Mouse (Mus musculus): ENCODE measurements at regions not wholly inside any gene's neighbourhood (a gene's known extent, or its start where the extent isn't known, plus 50 kb on each side); places are given as distances from the start of the nearest gene placed in this dataset.

DNA sequence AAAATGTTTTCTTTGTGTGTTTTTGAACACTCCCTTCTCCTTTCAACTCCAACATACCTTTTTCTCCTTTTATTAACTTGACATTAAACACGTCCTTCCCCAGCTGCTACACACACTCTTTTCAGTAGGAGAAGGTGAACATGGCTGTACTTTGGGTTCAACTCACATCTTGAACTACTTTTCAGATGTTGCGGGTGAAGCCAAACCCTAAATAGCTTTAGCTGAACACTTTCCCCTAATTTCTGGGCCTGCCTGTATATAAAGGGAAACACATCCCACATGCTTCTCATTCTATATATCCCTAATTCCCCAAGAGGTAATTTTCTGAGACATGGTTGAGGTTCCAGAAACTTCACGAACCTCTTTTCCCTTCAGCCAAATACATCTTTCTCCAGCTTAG, 168.2 kb downstream of the Mtx2 start:
- Histone ChIP-seq H3K27ac (no peak overlapping the region), H3K4me1 (no peaks in the 10 kb centered on the region), H3K4me3 (no peak overlapping the region), H3K9ac (no peak overlapping the region), H3K36me3 (no peaks in the 10 kb centered on the region), H3K27me3 (peaks cover 10% of the 10 kb centered on the region; the same call in 1 of the 2 replicates), H3K4me2 (no peak overlapping the region), H3K9me3 (no peaks in the 10 kb centered on the region)
- ATAC-seq (ENCODE audit: borderline replicate concordance, extremely low read depth, low FRiP score, low TSS enrichment), result no peak
- 80% methylated on average over 3 of the region's 3 CpGs for WGBS

DNA sequence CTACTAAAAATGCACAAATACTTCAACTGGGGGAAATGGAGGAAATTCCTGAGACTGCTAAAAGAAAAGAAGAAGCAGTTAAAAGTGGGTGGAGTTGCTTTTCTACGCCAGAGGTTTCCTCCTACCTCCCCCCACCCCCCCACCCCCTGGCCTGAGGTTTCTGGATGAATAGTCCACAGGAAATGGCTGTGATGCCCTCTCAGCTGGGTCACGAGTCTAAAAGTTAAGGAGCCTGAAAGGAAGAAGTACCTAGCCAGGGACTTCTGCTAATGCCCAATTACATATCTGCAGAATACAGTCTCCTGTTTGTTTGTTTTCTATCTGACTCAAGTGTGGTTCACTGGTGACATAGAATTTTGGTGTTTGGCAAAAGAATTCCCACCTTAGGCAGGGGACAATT, 169.4 kb downstream of the Mtx2 start:
- H3K27ac ChIP-seq, result no peak overlapping the region
- WGBS, result 13% methylated on average over 2 of the region's 2 CpGs
- H3K27me3 ChIP-seq, result peaks cover 10% of the 10 kb centered on the region; the same call in 1 of the 2 replicates
- no peak overlapping the region for H3K4me3 ChIP-seq
- H3K9ac ChIP-seq, result no peak overlapping the region
- no peak overlapping the region for H3K4me2 ChIP-seq
- H3K36me3 ChIP-seq, result no peaks in the 10 kb centered on the region
- no peaks in the 10 kb centered on the region for H3K4me1 ChIP-seq
- no peak for ATAC-seq (ENCODE audit: borderline replicate concordance, extremely low read depth, low FRiP score, low TSS enrichment)
- no peaks in the 10 kb centered on the region for H3K9me3 ChIP-seq

DNA sequence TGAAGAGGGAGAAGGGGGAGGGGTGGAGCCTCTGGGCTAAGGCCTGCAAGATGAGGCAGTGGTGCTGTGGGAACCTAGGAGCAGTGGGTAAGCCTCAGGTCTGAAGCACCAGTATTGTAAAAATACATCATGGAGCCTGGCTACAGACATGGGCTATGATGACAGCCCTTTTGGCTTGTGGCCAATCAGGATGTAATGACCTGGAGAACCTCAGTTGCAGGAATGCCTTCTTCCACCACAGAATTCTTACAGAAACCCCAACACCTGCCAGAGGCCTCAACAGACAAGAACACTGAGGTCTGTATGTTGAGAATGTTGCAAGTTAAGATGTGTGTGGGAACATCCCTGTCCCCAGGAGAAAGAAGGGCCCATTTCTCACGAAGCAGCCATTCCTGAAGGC, 172.1 kb downstream of the Mtx2 start:
- ATAC-seq (ENCODE audit: borderline replicate concordance, extremely low read depth, low FRiP score, low TSS enrichment), result no peak
- Histone ChIP-seq H3K9me3 (no peaks in the 10 kb centered on the region), H3K4me2 (no peak overlapping the region), H3K4me3 (no peak overlapping the region), H3K9ac (no peak overlapping the region), H3K27me3 (peaks cover 18% of the 10 kb centered on the region; the same call in 1 of the 2 replicates), H3K36me3 (no peaks in the 10 kb centered on the region), H3K27ac (no peak overlapping the region), H3K4me1 (no peaks in the 10 kb centered on the region)
- 74% methylated on average over 1 of the region's 1 CpGs for WGBS

DNA sequence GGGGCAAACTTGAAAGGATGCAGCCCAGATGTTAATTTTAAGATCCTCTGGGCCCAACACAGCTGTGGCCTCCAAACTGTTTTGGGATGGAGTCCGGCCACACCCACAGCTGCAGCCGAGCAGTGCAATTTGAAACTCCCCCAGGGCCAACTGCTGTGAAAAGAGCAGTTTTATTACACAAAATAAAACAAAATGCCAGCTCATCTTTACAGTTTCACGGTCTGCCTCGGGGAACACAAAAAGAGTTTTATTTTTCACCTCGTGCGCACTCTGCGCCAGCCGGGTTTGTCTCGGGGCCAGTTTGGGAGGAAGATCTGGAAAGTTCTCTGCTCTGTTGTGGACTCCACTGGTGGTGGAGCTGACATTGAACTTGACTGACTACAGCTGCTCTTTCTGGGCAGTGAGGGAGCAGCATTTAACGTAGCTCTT, 174.8 kb downstream of the Mtx2 start:
- H3K9ac ChIP-seq, result no peak overlapping the region
- no peaks in the 10 kb centered on the region for H3K9me3 ChIP-seq
- WGBS, result 34% methylated on average over 10 of the region's 10 CpGs
- peaks cover 21% of the 10 kb centered on the region; the same call in 1 of the 2 replicates for H3K27me3 ChIP-seq
- H3K27ac ChIP-seq, result no peak overlapping the region
- no peaks in the 10 kb centered on the region for H3K4me1 ChIP-seq
- H3K4me3 ChIP-seq, result no peak overlapping the region
- peak; percentile 46; the same call in 1 of the 2 replicates for ATAC-seq (ENCODE audit: borderline replicate concordance, extremely low read depth, low FRiP score, low TSS enrichment)
- no peaks in the 10 kb centered on the region for H3K36me3 ChIP-seq
- no peak overlapping the region for H3K4me2 ChIP-seq

DNA sequence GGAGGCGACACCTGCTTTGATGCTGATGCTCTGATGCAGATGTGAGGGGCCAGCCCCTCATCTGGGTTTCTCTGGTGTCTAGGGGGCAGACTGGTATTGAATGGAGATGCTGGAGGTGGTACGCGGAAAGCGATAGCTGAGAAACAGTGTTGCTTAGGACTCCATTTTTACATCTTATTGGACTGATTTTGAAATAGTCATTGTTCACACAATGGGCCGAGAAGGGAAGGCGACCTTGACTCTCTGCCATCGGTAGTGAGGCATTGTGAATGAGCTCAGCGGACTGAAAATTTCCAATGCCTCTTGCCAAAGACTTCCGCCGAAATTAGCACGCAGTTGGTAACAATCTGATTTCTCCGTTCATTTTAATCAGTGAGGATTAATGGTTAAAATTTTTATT, 177.0 kb downstream of the Mtx2 start:
- H3K27me3 ChIP-seq, result peaks cover 15% of the 10 kb centered on the region; the same call in 1 of the 2 replicates
- no peak overlapping the region for H3K9ac ChIP-seq
- 77% methylated on average over 12 of the region's 12 CpGs for WGBS
- no peaks in the 10 kb centered on the region for H3K9me3 ChIP-seq
- no peak overlapping the region for H3K4me2 ChIP-seq
- no peak overlapping the region for H3K4me3 ChIP-seq
- no peaks in the 10 kb centered on the region for H3K36me3 ChIP-seq
- no peak overlapping the region for H3K27ac ChIP-seq
- no peak for ATAC-seq (ENCODE audit: borderline replicate concordance, extremely low read depth, low FRiP score, low TSS enrichment)
- no peaks in the 10 kb centered on the region for H3K4me1 ChIP-seq

DNA sequence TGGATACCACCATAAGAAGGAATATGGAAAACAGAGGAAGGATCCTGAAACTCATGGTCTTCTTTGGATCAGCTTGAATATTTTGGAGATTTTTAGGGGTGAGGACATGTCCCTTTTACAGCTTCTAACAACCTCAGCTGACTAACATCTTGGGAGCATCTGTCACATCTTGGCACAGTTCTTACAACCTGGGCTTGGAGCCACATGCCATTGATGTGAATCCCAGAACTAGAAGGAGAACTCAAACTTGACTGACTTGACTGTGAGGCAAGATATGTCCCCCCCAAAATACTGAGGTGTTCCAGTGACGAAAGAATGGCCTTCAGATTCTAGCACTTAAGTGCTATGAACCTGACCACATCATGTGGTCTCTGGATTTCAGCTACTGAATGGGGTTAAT, 182.5 kb downstream of the Mtx2 start:
- Histone ChIP-seq H3K4me1 (peaks cover 4% of the 10 kb centered on the region; the same call in 1 of the 2 replicates), H3K27me3 (no peaks in the 10 kb centered on the region), H3K9me3 (no peaks in the 10 kb centered on the region), H3K4me2 (no peak overlapping the region), H3K36me3 (no peaks in the 10 kb centered on the region), H3K9ac (no peak overlapping the region), H3K4me3 (no peak overlapping the region), H3K27ac (no peak overlapping the region)
- ATAC-seq (ENCODE audit: borderline replicate concordance, extremely low read depth, low FRiP score, low TSS enrichment), result no peak
- 70% methylated on average over 1 of the region's 1 CpGs for WGBS

DNA sequence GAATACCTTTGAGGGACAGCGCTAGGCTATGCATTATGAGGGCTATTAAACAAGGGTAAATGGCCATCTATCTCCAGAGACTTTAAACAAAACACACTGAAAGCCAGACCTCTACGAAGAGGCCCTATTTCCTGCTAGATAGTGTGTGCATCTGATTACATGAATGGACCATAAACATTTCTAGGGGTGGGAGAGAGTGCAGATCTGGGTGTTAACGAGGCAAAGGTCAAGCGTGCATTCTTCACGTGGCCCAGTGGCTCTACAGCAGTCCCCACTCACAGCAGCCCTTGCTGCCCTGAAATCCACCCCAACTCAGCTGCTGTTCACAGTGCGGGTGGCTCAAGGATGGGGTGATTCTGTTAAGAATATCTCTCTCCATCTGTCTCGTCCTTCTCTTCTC, 185.0 kb downstream of the Mtx2 start:
- Histone ChIP-seq H3K4me1 (peaks cover 4% of the 10 kb centered on the region; the same call in 1 of the 2 replicates), H3K36me3 (no peaks in the 10 kb centered on the region), H3K4me3 (no peak overlapping the region), H3K9ac (no peak overlapping the region), H3K9me3 (no peaks in the 10 kb centered on the region), H3K4me2 (no peak overlapping the region), H3K27ac (no peak overlapping the region), H3K27me3 (peaks cover 9% of the 10 kb centered on the region; the same call in 1 of the 2 replicates)
- ATAC-seq (ENCODE audit: borderline replicate concordance, extremely low read depth, low FRiP score, low TSS enrichment), result no peak
- WGBS, result 51% methylated on average over 7 of the region's 7 CpGs

DNA sequence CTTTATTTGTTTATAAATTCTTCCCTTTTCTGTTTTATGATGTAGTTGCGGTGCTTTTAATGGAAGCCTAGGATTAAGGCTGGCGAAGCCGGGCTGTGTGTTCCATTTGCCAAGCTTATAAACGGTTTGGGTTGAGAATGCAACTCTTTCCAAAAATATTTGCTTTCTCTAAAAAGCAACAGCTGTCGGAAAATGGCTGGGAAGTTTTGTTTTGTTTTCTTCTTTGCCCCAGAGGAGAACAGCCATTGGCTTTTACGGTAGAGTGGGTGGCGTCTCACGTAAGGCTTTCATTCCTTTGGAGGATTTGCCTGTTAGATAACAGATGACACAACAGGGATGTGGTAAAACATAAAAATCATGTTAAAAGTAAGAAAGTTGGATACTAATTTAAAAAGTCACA, 186.4 kb downstream of the Mtx2 start:
- no peak for ATAC-seq (ENCODE audit: borderline replicate concordance, extremely low read depth, low FRiP score, low TSS enrichment)
- Histone ChIP-seq H3K9me3 (no peaks in the 10 kb centered on the region), H3K4me1 (peaks cover 4% of the 10 kb centered on the region; the same call in 1 of the 2 replicates), H3K4me3 (no peak overlapping the region), H3K4me2 (peak overlapping the region; percentile 25; the same call in 1 of the 2 replicates), H3K36me3 (no peaks in the 10 kb centered on the region), H3K27ac (no peak overlapping the region), H3K9ac (no peak overlapping the region), H3K27me3 (peaks cover 9% of the 10 kb centered on the region; the same call in 1 of the 2 replicates)
- WGBS, result 42% methylated on average over 8 of the region's 8 CpGs

DNA sequence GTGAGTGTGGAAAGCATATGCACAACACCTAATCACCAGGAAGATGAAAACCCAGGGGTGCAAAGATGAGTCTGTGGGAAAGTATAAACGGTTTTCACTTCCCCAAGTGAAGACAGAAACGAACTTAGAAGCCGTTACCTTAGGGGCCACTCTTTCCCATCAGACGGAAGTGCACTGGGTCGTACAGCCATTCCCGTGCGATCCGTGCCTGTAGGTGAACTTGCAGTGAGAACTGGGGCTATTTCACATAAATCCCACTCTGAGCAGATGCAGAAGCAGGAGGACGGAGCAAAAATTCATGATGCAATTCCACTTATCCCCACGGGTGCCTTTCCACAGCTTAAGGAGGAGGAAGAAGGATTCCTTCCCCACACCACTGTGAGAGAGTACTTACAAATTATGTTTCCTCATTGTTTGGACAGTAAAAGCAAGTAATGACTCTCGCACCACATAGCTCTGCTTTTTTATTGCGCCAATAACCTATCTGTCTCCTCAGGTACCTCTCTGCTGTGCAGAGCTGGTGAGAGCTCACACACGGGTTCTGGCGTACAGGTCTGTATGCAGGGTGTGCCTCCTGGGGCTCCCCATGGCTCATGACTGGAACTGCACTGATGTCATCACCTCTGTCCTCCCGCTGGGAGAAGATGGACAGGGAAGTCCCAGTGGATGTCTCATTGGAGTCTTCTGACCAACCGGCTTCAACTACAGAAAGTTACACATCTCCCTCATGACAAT, 189.6 kb downstream of the Mtx2 start:
- no peak overlapping the region for H3K27ac ChIP-seq
- H3K9me3 ChIP-seq, result no peaks in the 10 kb centered on the region
- H3K4me1 ChIP-seq, result peaks cover 4% of the 10 kb centered on the region; the same call in 1 of the 2 replicates
- WGBS, result 67% methylated on average over 16 of the region's 16 CpGs
- no peak for ATAC-seq (ENCODE audit: borderline replicate concordance, extremely low read depth, low FRiP score, low TSS enrichment)
- H3K36me3 ChIP-seq, result no peaks in the 10 kb centered on the region
- peaks cover 9% of the 10 kb centered on the region; the same call in 1 of the 2 replicates for H3K27me3 ChIP-seq
- H3K4me2 ChIP-seq, result no peak overlapping the region
- H3K4me3 ChIP-seq, result no peak overlapping the region
- H3K9ac ChIP-seq, result no peak overlapping the region

DNA sequence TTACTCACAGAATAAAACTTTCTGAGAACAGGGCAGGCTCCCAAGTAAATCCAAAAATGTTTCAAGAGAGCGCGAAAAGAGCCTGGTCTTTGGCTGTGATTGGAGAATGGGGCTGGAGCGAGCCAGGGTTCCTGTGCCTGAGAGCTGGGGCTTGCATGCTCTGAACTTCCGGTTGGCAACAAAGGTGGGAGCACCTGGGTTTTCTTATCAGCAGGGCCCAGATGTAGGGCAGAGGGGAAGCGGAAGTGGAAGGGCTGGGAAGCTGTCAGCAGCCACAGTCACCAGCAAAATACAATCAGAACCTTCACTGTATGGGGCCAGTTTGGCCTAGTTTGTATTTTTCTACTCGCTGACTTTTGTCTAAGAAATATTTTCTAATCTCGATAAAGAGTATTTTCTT, 193.9 kb downstream of the Mtx2 start:
- Histone ChIP-seq H3K9me3 (no peaks in the 10 kb centered on the region), H3K9ac (no peak overlapping the region), H3K27me3 (peaks cover 9% of the 10 kb centered on the region; the same call in 1 of the 2 replicates), H3K36me3 (no peaks in the 10 kb centered on the region), H3K4me3 (no peak overlapping the region), H3K4me1 (no peaks in the 10 kb centered on the region), H3K27ac (no peak overlapping the region), H3K4me2 (no peak overlapping the region)
- ATAC-seq (ENCODE audit: borderline replicate concordance, extremely low read depth, low FRiP score, low TSS enrichment), result peak; percentile 31; the same call in 1 of the 2 replicates
- WGBS, result 63% methylated on average over 7 of the region's 7 CpGs

DNA sequence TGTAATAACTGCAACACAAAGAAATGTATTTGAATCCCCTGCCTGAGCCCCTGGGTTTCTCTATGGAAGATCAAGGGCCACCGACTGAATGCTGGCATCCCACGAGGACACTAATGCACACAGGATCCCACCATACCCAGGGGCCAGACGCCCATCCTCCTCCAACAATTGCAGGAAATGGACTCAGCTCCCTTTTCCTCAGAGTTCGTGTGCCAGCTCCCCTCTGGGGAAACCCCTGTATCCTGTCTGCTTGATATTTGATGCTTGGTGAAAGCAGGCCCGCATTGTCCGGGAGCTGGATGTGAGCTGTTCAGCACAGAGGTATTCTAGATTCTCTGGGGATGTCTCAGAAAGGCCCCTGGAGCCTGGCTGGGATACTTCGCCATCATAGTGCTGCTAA, 196.0 kb downstream of the Mtx2 start:
- WGBS, result 51% methylated on average over 7 of the region's 7 CpGs
- Histone ChIP-seq H3K9ac (no peak overlapping the region), H3K4me2 (no peak overlapping the region), H3K27ac (no peak overlapping the region), H3K9me3 (no peaks in the 10 kb centered on the region), H3K27me3 (peaks cover 4% of the 10 kb centered on the region; the same call in 1 of the 2 replicates), H3K36me3 (no peaks in the 10 kb centered on the region), H3K4me1 (no peaks in the 10 kb centered on the region), H3K4me3 (no peak overlapping the region)
- no peak for ATAC-seq (ENCODE audit: borderline replicate concordance, extremely low read depth, low FRiP score, low TSS enrichment)

DNA sequence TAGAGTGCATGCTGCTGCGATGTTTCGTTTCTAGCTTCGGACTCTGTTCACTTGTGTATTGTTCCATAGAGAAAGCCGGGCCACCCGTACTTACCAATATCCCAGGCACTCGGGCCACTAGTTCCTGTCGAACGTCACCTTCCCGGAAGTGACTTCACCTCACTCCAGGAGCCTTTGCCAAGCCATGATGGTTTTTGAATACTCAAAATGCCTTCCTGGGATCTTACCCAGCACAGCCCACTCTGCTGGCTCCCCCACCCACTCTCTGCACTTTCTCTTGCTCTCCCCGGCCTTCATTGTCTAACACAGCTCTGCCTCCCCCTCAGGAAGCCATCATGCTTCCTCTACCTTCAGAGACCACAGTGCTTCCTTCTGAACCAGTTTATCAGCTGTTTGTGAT, 202.5 kb downstream of the Mtx2 start:
- WGBS, result 69% methylated on average over 10 of the region's 10 CpGs
- H3K9ac ChIP-seq, result no peak overlapping the region
- no peak overlapping the region for H3K27ac ChIP-seq
- peaks cover 13% of the 10 kb centered on the region; the same call in 1 of the 2 replicates for H3K27me3 ChIP-seq
- H3K36me3 ChIP-seq, result no peaks in the 10 kb centered on the region
- no peak for ATAC-seq (ENCODE audit: borderline replicate concordance, extremely low read depth, low FRiP score, low TSS enrichment)
- H3K4me2 ChIP-seq, result no peak overlapping the region
- no peak overlapping the region for H3K4me3 ChIP-seq
- H3K9me3 ChIP-seq, result no peaks in the 10 kb centered on the region
- no peaks in the 10 kb centered on the region for H3K4me1 ChIP-seq
